Mouse (Mus musculus) forebrain, embryonic 15.5 days (tissue): Measurements from ENCODE around the gene Trim45. TPM values are rescaled to one million over a fixed set of nuclear protein-coding genes. Genes with fewer than 3 reads are reported as not detected.

Experiments
- ATAC-seq: fragments of 200-750 bp; cut with Nextera tagmentation; replicated peaks from 2 replicates; pipeline ENCODE4 v1.8.0; 2017; ENCODE audit warnings: mild to moderate bottlenecking, moderate TSS enrichment, moderate library complexity
- H3K27ac ChIP-seq: fragments of 300-500 bp; sonication (generic); replicated peaks from 2 replicates; pipeline ENCODE4 v1.5.1; 2015; ENCODE audit warnings: mild to moderate bottlenecking, inconsistent platforms
- H3K27me3 ChIP-seq: fragments of 300-500 bp; sonication (generic); 2 replicates; pipeline ENCODE4 v1.6.1; 2015; ENCODE audit warnings: inconsistent platforms
- H3K36me3 ChIP-seq: fragments of 300-500 bp; sonication (generic); 2 replicates; pipeline ENCODE4 v1.6.1; 2015; ENCODE audit warnings: mild to moderate bottlenecking, inconsistent platforms
- H3K4me1 ChIP-seq: fragments of 300-500 bp; sonication (generic); 2 replicates; pipeline ENCODE4 v1.6.1; 2015; ENCODE audit warnings: inconsistent platforms
- H3K4me2 ChIP-seq: fragments of 300-500 bp; sonication (generic); replicated peaks from 2 replicates; pipeline ENCODE4 v1.6.1; 2015; ENCODE audit warnings: mild to moderate bottlenecking, inconsistent platforms
- H3K4me3 ChIP-seq: fragments of 300-500 bp; sonication (generic); 2 replicates; pipeline ENCODE4 v1.5.1; 2015; ENCODE audit warnings: mild to moderate bottlenecking, inconsistent platforms
- H3K9ac ChIP-seq: fragments of 300-500 bp; sonication (generic); replicated peaks from 2 replicates; pipeline ENCODE4 v1.6.1; 2015; ENCODE audit warnings: mild to moderate bottlenecking, inconsistent platforms
- H3K9me3 ChIP-seq: fragments of 300-500 bp; sonication (generic); 2 replicates; pipeline ENCODE4 v1.6.1; 2016; ENCODE audit warnings: inconsistent platforms
- WGBS: fragments of 180-500 bp; shearing (Covaris S2); methylation state at CpG from one replicate; pipeline ENCODE4 v1.1.7; 2015; ENCODE audit warnings: mixed read lengths; 5-methylcytosine and 5-hydroxymethylcytosine counted together
- polyA plus RNA-seq: library from polyadenylated mRNA; unstranded; fragments of >200 nt; fragmentation: Nextera tagmentation; extraction: Ambion mirVana; gene quantifications from 2 replicates; pipeline ENCODE4 v1.2.1, GENCODE M21; 2015

Trim45 gene
- polyA plus RNA-seq, 1 experiment from 2014 or later = 7.8 TPM

GRCm38 (mm10) chr3:100979290-100979689 is 57.3 kb downstream of the Trim45 start:
- no peak overlapping the region for H3K4me2 ChIP-seq

More at GRCm38 (mm10) chr3:100979290-100979689, 57.3 kb downstream of the Trim45 start:
- WGBS = 76% methylated on average over 8 of the region's 8 CpGs
- Histone ChIP-seq H3K36me3 (no peaks in the 10 kb centered on the region), H3K4me1 (no peaks in the 10 kb centered on the region), H3K9ac (no peak overlapping the region), H3K9me3 (no peaks in the 10 kb centered on the region), H3K27me3 (no peaks in the 10 kb centered on the region), H3K4me3 (no peak overlapping the region), H3K27ac (no peak overlapping the region)
- no peak for ATAC-seq

Other genes with a start within 250 kb of the Trim45 start
- 38.8 and 39.1 TPM in 2 replicates for gene Man1a2, start 236.7 kb upstream of the Trim45 start, polyA plus RNA-seq
- not detected in 2 replicates for gene Vtcn1, start 96.7 kb upstream of the Trim45 start, polyA plus RNA-seq
- gene Ttf2, start 47.5 kb downstream of the Trim45 start, polyA plus RNA-seq = 6.7 and 8.0 TPM in 2 replicates
- 0.05 and 0.10 TPM in 2 replicates for gene Cd101, start 107.4 kb downstream of the Trim45 start, polyA plus RNA-seq
- 3.4 and 3.8 TPM in 2 replicates for gene Ptgfrn, start 188.1 kb downstream of the Trim45 start, polyA plus RNA-seq